23 mouse cellular contexts compared by ENCODE assay signal in the genomic region with DNA sequence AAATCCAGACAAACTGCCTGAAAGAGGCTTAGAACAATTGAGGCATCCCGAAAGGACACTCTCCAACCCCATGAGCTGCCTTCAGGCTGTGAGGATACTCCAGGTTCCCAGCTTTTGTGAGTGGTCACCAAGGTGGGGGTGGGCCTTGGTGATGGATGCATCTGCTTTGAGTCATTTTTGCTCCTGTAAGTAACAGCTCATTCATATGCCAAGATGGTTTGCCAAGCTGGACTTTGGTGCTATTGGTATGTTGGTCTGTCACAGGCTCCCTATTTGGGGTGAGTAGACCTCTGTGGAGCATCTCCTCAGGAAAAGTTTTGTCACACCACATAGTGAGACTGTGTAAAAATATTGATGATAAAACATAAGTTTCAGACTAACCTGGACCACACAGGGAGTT. TPM values are rescaled to one million over a fixed set of nuclear protein-coding genes. Genes with fewer than 3 reads are reported as not detected.
DNase-seq lines count a peak whose midpoint lies in the region; ATAC-seq lines count a peak whose summit lies in the region.
"Had no signal": no experiment of that assay in that cellular context is flagged by ENCODE, and none has a peak within 500 bp of the region (broad histone marks: within the 10 kb centered on the region; RNA-seq: fewer than 3 reads in every experiment).

No protein-coding gene starts in this region.

- ATAC-seq in erythroblast, adult 5-6 weeks (replicated peaks; ENCODE audit: low FRiP score, poor library complexity, severe bottlenecking) = no peak
- no peak for ATAC-seq in kidney, embryonic 15.5 days (replicated peaks; ENCODE audit: low FRiP score)
- no peak for ATAC-seq in liver, embryonic 13.5 days (ENCODE audit: low read depth)
- ATAC-seq: CD4-positive, CD25-positive, alpha-beta regulatory T cell, adult 4 months; forebrain, embryonic 13.5 days; lung, postnatal 0 days; midbrain, embryonic 13.5 days had no signal

- H3K4me1 ChIP-seq in erythroblast, embryonic 14.5 days (ENCODE audit: control insufficient read depth) = peaks cover 99% of the 10 kb centered on the region
- H3K4me1 ChIP-seq in kidney, embryonic 15.5 days = peaks cover 92% of the 10 kb centered on the region
- H3K4me1 ChIP-seq in liver, embryonic 13.5 days (replicated peaks) = peaks cover 94% of the 10 kb centered on the region
- H3K4me1 ChIP-seq in embryonic facial prominence, embryonic 10.5 days = peaks cover 93% of the 10 kb centered on the region

- H3K4me3 ChIP-seq in erythroblast, embryonic 14.5 days (replicated peaks) = peak overlapping the region; percentile 7
- H3K4me3 ChIP-seq in kidney, embryonic 15.5 days (replicated peaks) = no peak overlapping the region
- H3K4me3 ChIP-seq in liver, embryonic 13.5 days (replicated peaks) = peak overlapping the region; percentile 88; the same call in 1 of the 2 replicates
- no peak overlapping the region for H3K4me3 ChIP-seq in embryonic facial prominence, embryonic 10.5 days
- H3K4me3 ChIP-seq: forebrain, embryonic 13.5 days; hindbrain, embryonic 13.5 days; left cerebral cortex, adult 2 months; midbrain, embryonic 13.5 days; neural tube, embryonic 12.5 days had no signal

- DNase-seq in kidney, postnatal 25 days = no peak
- DNase-seq in 3T3-L1 (ENCODE audit: low read depth, low spot score) = peak; percentile 57
- DNase-seq in liver, embryonic 13.5 days = no peak
- DNase-seq in thymus, adult 18-20 months = no peak
- DNase-seq in embryonic facial prominence, embryonic 10.5 days (ENCODE audit: low spot score) = no peak
- DNase-seq: cerebellum, adult 18-20 months; cerebellum, postnatal 25 days; gastrocnemius, postnatal 14 days; heart, postnatal 14 days; right cerebral cortex, postnatal 4 days; thymus, postnatal 25 days had no signal

- H3K36me3 ChIP-seq in erythroblast, embryonic 14.5 days (ENCODE audit: control insufficient read depth) = peaks cover 69% of the 10 kb centered on the region
- peaks cover 5% of the 10 kb centered on the region; the same call in 1 of the 2 replicates for H3K36me3 ChIP-seq in kidney, embryonic 15.5 days
- H3K36me3 ChIP-seq in liver, embryonic 13.5 days = peaks cover 42% of the 10 kb centered on the region
- H3K36me3 ChIP-seq in embryonic facial prominence, embryonic 10.5 days (replicated peaks) = peaks cover 49% of the 10 kb centered on the region
- H3K36me3 ChIP-seq: hindbrain, embryonic 13.5 days; midbrain, embryonic 13.5 days; neural tube, embryonic 12.5 days had no signal

- H3K4me2 ChIP-seq in kidney, embryonic 15.5 days = no peak overlapping the region
- H3K4me2 ChIP-seq in liver, embryonic 13.5 days = peak overlapping the region; percentile 94; the same call in 1 of the 2 replicates
- H3K4me2 ChIP-seq: forebrain, embryonic 13.5 days; hindbrain, embryonic 13.5 days; midbrain, embryonic 13.5 days; neural tube, embryonic 12.5 days had no signal

- 0 out of 2 replicates have a peak overlapping the region, but pooled peaks have one; percentile 7 for H3K27ac ChIP-seq in kidney, embryonic 15.5 days
- peak overlapping the region; percentile 94 for H3K27ac ChIP-seq in liver, embryonic 13.5 days
- no peak overlapping the region for H3K27ac ChIP-seq in embryonic facial prominence, embryonic 10.5 days (replicated peaks)
- H3K27ac ChIP-seq: forebrain, embryonic 13.5 days; hindbrain, embryonic 13.5 days; left cerebral cortex, adult 2 months; midbrain, embryonic 13.5 days; neural tube, embryonic 12.5 days had no signal

- H3K9ac ChIP-seq in kidney, embryonic 15.5 days = no peak overlapping the region
- H3K9ac ChIP-seq in liver, embryonic 13.5 days = peak overlapping the region; percentile 50
- H3K9ac ChIP-seq: forebrain, embryonic 13.5 days; hindbrain, embryonic 13.5 days; midbrain, embryonic 13.5 days; neural tube, embryonic 12.5 days had no signal

- no peaks in the 10 kb centered on the region for H3K9me3 ChIP-seq in erythroblast, embryonic 14.5 days (ENCODE audit: control insufficient read depth, low read length)
- H3K9me3 ChIP-seq in kidney, embryonic 15.5 days (replicated peaks) = no peaks in the 10 kb centered on the region
- H3K9me3 ChIP-seq in liver, embryonic 13.5 days (replicated peaks) = no peaks in the 10 kb centered on the region
- H3K9me3 ChIP-seq in embryonic facial prominence, embryonic 10.5 days = no peaks in the 10 kb centered on the region
- H3K9me3 ChIP-seq: forebrain, embryonic 13.5 days; hindbrain, embryonic 13.5 days; midbrain, embryonic 13.5 days; neural tube, embryonic 12.5 days had no signal

- WGBS in kidney, embryonic 15.5 days = 93% methylated on average over 1 of the region's 1 CpGs
- WGBS in liver, embryonic 13.5 days (ENCODE audit: insufficient replicate concordance) = 68% methylated on average over 1 of the region's 1 CpGs
- 72% methylated on average over 1 of the region's 1 CpGs for WGBS in embryonic facial prominence, embryonic 10.5 days

- no peaks in the 10 kb centered on the region for H3K27me3 ChIP-seq in erythroblast, embryonic 14.5 days (ENCODE audit: control insufficient read depth)
- no peaks in the 10 kb centered on the region for H3K27me3 ChIP-seq in kidney, embryonic 15.5 days
- H3K27me3 ChIP-seq in liver, embryonic 13.5 days = no peaks in the 10 kb centered on the region
- H3K27me3 ChIP-seq in embryonic facial prominence, embryonic 10.5 days (replicated peaks; ENCODE audit: low read depth, poor library complexity, severe bottlenecking) = peaks cover 19% of the 10 kb centered on the region

RNA-seq across cellular contexts. Expression of gene Oaf, which starts 3.6 kb away (rescaled TPM):
- polyA plus RNA-seq in erythroblast, embryonic 14.5 days (2012) = 12.3 and 12.6 TPM in 2 replicates
- 2.1 and 21.7 TPM in 2 replicates for total RNA-seq in erythroblast, adult 5-6 weeks (2015; ENCODE audit: low replicate concordance)
- 1.8 and 3.7 TPM in 2 replicates for total RNA-seq in erythroblast, adult 5-6 weeks (2017; ENCODE audit: low replicate concordance)
- 53.9 and 59.5 TPM in 2 replicates for polyA plus RNA-seq in kidney, embryonic 15.5 days (2015; fragmentation: Nextera tagmentation; extraction: Ambion mirVana)
- 27.4 and 29.3 TPM in 2 replicates for polyA plus RNA-seq in liver, embryonic 13.5 days (2015; fragmentation: Nextera tagmentation; extraction: Ambion mirVana)
- polyA plus RNA-seq in embryonic facial prominence, embryonic 10.5 days (2016; fragmentation: Nextera tagmentation; extraction: Ambion mirVana) = 55.2 and 57.0 TPM in 2 replicates

RNA-seq across cellular contexts. Expression of gene Pou2f3, which starts 25.9 kb away (rescaled TPM):
- polyA plus RNA-seq in erythroblast, embryonic 14.5 days (2012) = not detected in 2 replicates
- total RNA-seq in erythroblast, adult 5-6 weeks (2015; ENCODE audit: low replicate concordance) = not detected in 2 replicates
- not detected in 2 replicates for total RNA-seq in erythroblast, adult 5-6 weeks (2017; ENCODE audit: low replicate concordance)
- 0.17 TPM in 1 of 2 replicates, not detected in the other for polyA plus RNA-seq in kidney, embryonic 15.5 days (2015; fragmentation: Nextera tagmentation; extraction: Ambion mirVana)
- not detected in 2 replicates for polyA plus RNA-seq in liver, embryonic 13.5 days (2015; fragmentation: Nextera tagmentation; extraction: Ambion mirVana)
- polyA plus RNA-seq in embryonic facial prominence, embryonic 10.5 days (2016; fragmentation: Nextera tagmentation; extraction: Ambion mirVana) = not detected in 2 replicates
- total RNA-seq: heart, postnatal 14 days; megakaryocyte progenitor cell, adult 5-6 weeks had no signal
- polyA plus RNA-seq: CD4-positive, CD25-positive, alpha-beta regulatory T cell, adult 4 months; forebrain, embryonic 13.5 days; hindbrain, embryonic 13.5 days; limb, embryonic 11.5 days; neural tube, embryonic 12.5 days had no signal

Comparison
In these comparisons a context has a peak if more than half of its experiments do, and no peak if none do; other contexts are left out.
1. H3K4me3 ChIP-seq: peak in erythroblast, embryonic 14.5 days (single experiment) and liver, embryonic 13.5 days (single experiment); none in kidney, embryonic 15.5 days (single experiment) and embryonic facial prominence, embryonic 10.5 days (single experiment).